Mouse (Mus musculus): Measurements from ENCODE around the gene Fsd1.

Gene Fsd1

DNA sequence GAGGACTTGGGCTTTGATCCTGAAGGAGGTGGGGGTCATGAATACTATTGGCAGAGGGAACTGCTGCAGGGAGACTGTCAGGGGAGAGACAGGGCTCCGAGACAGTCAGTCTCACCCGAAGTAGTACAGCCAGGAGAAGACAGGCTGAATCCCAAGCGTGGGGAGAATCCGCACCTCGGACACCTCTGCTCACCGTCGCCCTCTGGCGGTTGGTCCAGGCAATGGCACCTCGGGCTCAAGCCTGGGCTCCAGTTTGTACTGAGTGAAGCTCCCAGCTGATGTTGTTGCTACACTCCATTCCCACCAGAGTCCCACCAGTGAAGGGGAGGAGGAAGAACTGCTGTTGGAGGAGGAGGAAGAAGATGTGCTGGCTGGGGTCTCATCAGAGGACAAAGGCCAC lies 24.4 kb downstream of the Fsd1 start:
- peak; percentile 77 for DNase-seq

DNA sequence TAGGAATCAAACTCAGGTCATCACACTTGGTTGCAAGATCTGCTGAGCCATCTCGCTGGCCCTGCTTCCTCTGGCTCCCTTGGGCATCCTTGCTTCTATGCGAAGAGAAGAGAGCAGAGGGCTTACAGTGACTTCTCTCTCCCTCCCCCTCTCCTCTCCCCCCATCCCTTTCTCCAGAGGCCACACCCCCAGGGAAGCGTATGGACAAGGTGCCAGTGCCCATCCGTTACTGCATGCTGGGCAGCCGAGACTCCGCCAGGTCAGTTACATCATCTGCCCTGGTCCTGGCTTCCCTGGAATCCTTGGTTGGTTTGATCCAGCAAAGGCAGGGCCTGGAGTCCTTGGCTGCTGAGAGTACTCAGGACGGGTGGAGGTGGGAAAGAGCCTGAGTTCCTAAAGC lies 25.1 kb downstream of the Fsd1 start:
- no peak for DNase-seq

DNA sequence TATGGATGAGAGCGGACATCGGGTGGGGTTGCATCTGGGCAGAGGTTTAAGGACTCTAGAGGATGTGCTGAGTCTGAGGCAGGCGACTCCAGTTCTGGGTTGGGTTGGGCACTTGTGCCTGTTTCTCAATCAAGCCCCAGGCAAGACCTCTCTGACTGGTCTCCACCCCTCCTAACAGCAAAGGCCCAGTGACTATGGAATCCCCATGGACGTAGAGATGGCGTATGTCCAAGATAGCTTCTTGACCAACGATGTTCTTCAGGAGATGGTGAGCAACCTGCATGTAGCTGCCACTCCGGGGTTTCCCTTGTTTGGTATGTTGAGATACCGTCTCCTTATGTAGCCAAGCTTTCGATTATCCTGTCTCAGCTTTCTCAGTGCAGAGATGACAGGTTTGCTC lies 29.0 kb downstream of the Fsd1 start:
- no peak for DNase-seq

DNA sequence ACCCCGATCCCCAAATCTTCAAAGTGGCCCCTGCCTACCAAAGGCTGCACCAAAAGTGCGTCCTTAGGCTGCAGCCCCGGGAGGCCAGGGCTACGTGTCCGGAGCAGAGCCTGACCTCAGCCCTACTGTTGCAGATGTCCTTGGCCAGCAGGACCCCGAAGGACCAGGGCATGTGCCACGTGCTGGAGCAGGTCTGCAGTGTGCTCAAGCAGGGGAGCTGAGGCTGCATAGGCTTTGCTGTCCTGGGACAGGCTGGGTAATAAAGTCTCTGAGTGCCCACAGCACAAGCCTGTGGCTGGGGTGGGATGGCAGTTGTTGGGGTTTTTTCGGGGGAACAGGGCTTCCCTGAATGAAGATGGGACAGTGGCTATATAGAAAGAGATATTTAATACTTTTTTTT lies 30.1 kb downstream of the Fsd1 start:
- no peak for DNase-seq

DNA sequence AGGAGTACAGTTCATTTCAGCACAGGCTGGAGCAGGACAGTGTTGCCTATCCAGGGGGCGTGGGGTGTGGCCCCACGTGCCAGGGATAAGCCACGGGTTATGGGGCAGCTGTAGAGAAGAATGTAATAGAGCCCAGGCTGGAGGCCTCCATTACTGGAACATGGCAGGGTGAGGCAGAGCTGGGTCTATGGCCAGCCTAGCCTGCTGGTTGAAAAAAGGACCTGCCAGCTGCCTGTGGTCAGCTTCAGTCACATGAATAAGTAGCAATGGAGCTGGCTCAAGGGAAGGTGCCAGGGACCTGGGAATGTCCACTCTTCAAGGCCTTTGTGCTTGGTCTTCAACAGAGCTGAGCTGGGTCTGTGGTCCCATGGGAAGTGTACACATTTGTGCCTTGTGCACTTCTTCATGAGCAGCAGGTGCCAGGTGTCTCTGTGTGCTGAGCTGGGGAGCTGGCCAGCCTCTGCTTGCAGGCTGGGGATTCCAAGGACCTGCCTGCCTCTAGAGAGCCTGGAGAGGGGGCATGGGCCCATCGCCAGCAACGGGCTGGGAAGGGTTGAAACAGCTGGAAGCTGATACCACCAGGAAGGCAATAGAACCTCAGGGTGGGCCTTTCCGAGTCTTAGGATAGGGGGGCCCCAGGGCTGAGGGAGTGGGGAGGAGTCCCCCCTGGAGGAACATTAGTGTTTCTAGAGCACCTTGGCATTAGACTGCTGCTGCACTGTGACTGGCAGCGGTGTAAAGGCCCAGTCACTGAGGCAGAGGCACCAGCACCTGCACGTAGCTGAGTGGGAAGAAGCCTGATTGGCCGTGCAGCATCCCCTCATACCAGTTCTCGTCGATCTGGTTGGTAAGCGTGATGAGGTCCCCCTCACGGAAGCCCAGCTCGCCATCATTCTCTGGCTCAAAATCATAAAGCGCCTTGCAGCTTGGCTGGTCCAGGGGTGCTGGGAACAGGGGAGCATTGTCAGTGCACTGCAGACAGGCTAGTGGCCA lies 30.8 kb downstream of the Fsd1 start:
- DNase-seq = no peak

DNA sequence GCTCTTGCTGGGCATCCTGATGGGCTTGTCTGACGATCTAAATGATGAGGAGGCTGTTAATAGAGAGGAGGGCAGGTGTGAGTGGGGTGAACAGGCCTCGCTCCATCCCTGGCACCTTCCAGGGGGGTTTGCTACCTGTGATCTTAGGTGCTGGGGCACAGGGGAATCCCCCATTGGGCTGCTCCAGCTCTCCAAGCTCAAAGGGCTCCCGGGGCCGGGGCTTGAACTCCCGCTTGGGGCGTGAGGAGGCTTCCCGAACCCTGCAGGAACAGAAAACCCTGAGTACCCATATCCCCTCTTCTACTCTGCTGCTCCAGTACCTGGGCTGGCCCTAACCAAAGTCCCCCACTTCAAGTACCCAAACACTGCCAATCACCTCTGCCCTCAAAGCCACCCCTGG lies 31.5 kb downstream of the Fsd1 start:
- no peak for DNase-seq

DNA sequence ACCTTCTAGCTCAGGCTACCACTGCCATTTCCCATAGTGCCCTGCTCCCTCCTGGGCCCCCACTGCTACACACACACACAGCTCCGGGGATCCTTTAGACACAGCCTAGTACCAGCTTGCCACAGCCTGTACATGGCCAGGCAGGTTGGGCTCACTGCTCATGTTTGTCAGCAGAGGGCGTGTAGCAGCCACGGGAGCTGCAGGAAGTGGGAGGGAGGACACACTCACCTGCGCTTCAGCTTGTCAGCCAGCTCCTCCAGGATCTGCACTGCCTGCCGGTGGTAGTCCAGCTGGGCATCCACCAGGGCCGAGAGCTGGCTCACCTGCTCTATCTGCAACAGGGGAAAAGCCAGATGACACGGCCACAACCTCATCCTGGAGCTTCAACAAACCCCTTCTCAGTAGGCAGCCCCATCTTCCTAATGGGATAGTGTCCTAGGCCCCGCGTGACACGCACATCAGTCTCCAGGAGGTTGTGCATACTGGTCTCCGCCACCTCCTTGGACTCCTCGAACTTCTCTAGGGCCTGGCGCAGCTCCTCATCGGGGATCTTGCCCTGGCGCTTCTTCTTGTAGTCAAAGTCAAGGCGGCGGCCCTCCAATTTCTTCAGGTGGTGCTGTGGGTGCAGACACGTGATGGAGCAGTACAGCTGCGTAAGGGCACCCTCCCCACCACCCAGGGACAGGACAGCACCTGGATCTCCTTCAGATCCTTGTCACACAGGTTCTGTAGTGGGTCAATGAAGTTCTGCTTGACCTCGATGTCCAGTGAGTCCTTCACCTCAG lies 32.2 kb downstream of the Fsd1 start:
- DNase-seq = peak; percentile 63

DNA sequence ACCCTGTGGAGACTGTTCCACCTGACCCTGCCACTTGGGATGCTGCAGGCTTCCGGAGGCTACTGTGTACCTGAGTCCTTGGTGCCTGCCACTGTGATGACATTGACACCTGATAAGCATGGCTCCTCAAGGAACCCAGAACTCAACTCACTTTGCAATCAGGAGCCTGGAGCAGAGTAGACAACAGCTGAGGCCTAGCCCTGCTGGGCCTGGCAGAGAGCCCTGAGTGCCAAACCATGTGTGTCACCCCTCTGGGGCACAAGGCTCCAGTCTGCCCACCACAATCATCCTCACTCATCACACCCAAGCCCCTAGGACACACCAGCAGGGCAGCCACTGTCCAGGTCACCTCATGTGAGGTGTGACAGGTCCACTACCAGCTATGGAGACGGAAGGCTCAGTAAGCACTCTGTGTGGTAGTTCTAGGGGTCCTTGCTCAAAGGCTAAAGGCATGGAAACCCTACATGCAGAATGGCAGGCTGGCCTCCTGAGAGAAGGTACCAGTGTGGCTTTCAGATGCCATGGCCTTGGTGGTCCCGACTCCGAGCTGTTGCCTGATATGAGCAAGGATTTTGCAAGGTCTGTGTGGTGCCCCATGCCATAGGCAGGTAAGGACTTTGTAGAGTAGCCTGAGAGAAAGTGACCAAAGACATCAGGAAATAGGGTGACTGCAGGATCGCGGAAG lies 34.2 kb downstream of the Fsd1 start:
- DNase-seq = no peak

DNA sequence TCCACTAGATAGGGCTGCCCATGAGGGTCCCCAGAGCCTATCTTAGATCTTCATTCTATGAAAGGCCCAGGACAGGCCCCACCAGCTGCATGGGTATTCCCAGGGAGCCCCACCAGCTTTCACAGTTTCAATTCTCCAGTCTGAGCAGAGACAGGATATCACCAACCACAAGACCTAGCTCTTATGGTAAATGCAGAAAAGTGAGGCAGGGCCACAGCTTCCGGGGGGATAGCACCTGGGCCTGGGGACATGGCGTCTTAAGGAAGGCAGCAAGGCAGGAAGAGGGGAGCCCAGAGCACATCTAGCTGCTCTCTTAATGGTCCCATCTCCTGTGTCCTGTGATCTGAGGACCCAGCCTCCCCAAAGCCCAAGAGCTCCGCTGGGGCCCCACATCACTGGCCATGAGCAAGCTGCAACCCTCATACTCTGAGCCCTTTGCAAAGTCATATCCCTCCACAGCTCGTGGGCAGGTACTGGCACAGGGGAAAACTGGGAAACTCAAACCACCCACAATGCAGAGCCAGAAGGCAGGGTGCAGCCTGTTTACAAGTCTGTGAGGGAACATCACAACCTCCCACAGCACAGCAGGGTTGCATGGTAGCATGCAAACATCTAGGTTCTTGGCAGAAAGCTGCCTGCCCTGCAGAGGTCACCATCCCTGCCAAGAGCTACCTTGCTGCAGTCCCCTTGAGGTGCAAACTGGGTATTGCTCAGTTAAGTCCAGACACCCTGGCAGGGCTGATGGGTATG lies 35.0 kb downstream of the Fsd1 start:
- DNase-seq = peak; percentile 7

DNA sequence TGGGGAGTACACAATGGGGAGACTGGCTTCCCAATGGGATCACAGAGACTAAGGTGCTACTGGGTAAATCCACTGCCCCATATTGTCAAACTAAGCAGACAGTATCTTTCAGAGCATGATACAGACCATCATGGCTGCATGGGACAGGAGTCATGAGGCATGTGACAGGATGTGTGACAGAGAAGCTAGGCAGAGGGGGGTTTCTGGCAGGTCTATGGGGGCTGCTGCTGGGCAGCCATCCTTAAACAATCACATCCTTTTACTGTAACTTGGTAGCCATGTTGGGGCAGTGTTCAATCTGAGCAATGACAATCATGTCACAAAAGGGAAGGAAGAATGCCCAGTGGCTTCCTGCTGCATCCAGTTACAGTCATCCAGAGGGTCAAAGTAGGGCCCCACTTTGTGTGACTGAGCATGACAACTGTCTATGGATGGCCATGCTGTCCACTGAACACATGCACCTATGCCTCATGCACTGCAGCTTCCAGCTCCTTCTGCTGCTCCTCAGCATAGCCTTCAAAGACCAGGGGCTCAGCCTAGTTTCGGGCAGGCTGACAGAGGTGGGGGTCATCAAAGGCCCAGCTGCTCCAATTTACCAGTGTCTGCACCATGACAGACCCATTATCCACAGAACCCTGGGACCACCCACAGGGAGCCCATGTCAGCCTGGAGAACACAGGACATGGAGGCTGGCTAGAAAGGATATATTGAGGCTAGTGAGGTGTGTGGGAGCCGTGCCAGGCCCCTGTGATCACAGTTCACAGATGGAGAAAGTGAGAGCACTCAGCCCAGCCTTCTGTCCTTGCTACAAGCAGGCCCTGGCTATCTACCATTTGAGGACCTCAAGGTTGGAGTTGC lies 36.1 kb downstream of the Fsd1 start:
- DNase-seq = peak; percentile 7

DNA sequence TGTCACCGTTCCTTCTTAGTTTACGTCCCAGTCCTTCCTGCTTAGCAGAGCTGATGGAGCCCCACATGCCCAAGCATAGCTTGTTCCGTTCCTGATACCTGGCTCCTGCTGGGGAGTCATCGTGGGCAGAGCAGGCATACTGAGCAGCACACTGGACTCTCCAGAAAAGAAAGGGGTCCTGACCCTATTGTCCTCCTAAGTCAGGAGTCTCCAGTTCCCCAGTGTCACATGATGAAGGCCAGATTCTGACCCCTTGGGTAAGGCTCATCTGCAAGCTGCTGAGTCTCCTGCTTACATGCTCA lies 36.6 kb downstream of the Fsd1 start:
- DNase-seq = no peak

DNA sequence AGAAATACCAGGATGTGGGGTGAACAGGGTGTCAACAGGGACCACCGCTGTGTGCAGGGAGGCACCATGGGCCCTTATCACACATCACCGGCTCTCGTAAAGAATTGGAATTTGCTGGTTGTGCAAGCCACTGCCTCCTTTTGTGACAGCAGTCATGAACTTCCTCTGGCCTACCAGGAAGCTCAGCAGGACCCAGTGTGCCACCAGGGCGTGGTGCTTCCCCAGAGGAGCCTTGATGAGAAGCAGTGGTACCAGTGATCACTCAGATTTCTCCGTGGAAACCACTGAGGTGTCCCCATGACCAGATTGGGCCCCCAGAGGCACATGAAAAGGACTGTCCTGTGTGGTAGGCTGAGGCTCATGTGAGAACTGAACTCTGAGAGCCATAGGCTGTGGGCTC lies 37.1 kb downstream of the Fsd1 start:
- no peak for DNase-seq

DNA sequence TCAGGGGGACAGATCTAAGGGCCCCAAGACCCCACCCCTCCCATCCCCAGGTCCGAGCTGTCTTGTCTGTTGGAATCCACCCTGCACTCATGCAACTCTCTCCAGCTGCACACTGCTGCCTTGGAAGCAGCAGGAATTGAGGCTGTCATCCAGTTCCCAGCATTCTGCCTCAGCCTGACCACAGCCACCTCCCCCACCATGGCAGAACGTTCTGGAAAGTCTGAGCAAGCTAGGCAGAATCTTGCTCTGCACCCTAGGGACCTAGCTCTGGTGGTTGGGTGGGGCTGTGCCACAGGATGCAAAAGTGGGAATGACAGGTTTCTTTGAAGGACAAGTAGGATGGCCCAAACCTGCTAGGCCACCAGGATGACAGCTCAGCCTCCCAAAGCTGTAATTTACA lies 38.2 kb downstream of the Fsd1 start:
- no peak for DNase-seq

DNA sequence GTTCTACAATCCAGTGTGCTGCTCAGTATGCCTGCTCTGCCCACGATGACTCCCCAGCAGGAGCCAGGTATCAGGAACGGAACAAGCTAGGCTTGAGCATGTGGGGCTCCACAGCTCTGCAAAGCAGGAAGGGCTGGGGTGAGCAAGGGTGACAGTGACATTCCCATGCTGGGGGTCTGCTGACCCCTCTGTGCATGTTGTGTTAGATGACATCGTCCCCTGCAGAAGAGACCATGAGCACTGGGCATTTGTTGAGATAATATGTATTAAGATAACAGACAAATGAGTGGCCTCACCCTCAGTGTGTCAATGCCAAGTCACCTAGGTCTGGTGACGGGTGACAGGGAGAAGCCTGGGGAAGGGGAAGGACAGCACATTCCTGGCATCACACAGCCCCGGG lies 38.6 kb downstream of the Fsd1 start:
- DNase-seq = no peak

DNA sequence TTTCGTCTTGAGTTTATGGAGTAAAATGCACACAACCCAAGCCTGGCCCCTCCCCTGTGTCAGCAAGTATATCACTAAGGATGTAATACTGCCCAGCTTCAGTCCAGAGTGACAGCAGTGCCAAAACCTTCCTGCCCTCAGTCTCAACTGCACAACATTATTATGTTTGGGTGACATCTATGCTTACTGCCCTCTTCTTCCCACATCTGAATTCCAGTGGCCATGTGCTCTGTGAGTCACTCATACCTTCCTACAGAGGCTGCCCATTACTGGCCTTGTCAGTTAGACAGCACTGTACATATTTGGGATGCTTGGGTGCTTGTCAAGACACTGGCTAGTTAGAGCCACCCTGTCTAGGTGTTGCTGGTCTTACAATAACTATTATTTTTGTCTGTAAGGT lies 40.0 kb downstream of the Fsd1 start:
- DNase-seq = no peak

DNA sequence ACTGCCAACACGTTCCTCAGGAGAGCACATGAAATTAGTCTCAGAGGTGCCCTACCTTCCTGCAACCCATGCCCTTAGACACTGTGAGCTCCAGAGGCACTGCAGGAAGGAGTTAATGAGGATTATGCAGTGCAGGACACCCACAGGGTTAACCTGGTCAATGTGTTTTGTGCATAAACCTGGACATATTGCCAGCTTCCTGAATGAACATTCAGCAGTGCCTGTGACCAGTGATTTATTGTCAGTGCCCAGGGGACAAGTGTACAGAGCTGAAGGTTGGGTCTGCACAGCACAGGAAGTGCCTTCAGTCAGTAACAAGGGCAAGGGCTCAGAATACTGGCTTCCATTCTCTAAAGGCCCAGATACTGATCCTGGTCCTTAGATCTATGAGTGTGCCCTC lies 40.6 kb downstream of the Fsd1 start:
- DNase-seq = no peak

DNA sequence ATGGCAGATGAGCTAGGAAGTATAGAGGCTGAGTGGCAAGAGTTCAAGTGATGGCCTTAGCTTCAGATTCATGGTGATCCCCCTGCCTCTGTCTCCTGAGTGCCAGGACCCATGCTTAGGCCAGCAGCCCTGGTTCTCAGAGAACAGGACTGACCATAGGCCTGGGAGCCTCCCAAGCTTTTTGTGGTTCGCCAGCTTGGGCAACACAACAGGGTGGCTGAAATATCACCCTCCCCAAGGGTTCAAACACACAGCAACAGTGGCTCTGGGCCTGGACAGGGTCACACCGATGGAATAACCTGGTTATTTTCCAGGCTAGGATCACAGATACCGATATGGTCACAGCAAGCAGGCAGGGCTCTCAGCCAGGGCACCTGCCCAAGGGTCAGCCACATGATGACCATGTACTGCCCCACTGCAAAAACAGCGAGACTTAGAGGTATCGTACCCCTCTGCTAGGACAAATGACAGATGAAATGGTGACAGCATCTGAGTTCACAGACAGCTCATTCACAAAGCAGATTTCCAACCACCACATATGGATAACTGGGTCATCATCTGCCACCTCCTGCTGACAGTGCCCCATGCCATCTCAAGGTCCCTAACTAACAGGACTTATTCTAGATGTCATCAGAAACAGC lies 41.6 kb downstream of the Fsd1 start:
- no peak for DNase-seq

DNA sequence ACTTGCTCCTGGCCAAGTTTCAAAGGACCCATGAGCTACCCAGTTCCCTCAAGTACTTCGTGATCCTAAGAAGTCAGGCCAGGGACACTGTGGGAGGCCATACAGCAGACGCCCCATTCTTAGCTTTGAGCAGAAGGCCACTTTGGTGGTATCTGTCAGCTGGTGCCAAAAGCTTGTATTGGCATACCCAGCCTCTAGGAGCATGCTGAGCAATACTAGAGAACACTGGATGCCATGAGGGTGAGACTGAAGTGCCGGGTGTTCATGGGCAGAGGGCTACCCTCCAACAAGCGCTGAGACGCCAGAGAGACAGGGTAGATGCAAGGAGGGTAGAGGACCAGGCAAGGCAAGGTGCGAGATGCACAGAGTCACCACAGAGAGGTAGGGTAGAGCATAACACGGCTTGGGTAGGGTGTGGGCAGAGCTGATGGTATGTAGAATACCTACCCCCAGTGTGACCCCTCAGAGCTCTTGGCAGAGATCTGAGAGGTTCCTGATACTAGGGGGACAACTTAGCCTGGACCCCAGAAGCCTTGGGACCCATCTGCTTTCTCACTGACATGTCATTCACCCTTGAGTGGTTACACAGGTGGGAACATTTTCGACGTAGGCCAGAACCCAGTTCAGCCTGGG lies 44.0 kb downstream of the Fsd1 start:
- DNase-seq = no peak

DNA sequence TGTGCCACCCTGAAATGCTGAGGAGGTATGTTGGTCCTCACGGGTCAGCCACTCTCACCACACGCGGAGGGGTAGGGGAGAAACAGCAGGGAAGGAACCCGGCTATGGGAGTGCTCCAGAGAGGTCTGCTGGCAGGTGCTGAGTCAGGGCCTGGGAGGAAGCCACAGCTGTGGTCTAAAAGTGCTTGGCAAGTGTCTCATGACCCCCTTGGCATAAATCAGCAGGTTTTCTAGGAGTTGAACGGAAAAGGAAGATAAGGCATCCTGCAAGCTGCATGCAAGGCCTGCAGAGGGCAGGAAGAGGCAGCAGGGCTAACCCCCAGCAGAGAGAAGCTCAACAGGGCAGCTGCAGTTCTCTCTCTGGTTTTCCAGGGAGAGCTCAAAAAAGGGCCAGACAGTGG lies 44.6 kb downstream of the Fsd1 start:
- no peak for DNase-seq

DNA sequence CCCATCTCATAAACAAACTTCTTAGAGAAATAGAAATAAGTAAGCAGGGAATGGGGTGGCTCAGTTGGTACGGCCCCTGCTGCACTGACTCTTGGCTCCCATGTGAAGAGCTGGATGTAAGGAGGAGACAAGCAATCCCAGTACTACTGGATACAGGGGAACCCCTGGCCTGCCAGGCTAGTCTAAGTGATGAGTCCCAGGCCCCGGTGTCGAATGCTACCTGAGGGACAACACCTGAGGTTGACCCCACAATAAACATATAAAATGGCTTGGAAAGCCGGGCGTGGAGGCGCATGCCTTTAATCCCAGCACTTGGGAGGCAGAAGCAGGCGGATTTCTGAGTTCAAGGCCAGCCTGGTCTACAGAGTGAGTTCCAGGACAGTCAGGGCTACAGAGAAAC lies 45.1 kb downstream of the Fsd1 start:
- no peak for DNase-seq

DNA sequence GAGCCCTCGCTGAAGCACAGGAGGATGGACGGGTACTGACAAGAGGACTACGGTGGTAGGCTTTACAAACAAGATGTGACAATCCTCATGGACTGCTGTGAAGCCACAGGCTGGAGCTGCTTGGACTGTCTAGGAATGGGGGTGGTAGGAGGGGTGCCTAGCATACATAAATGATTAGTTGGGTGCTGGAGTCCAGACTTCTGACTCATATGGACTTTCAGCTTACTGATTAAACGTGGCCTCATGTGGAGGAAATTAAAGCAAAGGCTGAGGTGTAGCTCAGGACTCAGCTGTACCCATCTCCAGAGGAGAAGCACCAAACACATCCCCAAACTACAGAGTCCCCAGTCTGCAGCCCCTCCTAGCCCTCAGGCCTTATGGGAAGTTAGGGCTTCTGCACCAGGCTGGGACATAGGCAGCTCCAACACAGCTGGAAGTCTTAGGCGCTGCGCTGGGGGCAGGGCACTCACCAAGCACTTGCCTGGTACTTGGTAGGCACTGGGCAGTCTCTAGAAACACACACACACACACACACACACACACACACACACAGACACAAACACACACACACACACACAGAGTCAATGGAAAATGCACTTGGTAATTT lies 45.9 kb downstream of the Fsd1 start:
- DNase-seq = no peak

All from right cerebral cortex, postnatal 4 days (tissue).